Mouse (Mus musculus): ENCODE results near the gene Gm9774.

The Gm9774 gene

GRCm38 (mm10) chr3:92429323-92429722 lies at the start of gene Gm9774:
Gene Gm9774 (minus strand): TSS chr3:92429423.
- no peak for TF ChIP-seq GATA4 (IDR thresholded peaks at IDR 0.05; ENCODE audit: insufficient replicate concordance, low read length)

- no peak for TF ChIP-seq GATA4 (IDR thresholded peaks at IDR 0.05; ENCODE audit: insufficient replicate concordance, low read length)
Measured at GRCm38 (mm10) chr3:92470111-92470510, 40.9 kb upstream of the Gm9774 start.

- no peak for TF ChIP-seq GATA4 (IDR thresholded peaks at IDR 0.05; ENCODE audit: insufficient replicate concordance, low read length)
Measured at GRCm38 (mm10) chr3:92467424-92467823, 38.2 kb upstream of the Gm9774 start.

- TF ChIP-seq GATA4 (IDR thresholded peaks at IDR 0.05; ENCODE audit: insufficient replicate concordance, low read length) = no peak
Measured at GRCm38 (mm10) chr3:92466576-92466975, 37.4 kb upstream of the Gm9774 start.

GRCm38 (mm10) chr3:92458620-92459019 lies 29.4 kb upstream of the Gm9774 start, which contains the start of gene Sprr3:
Gene Sprr3 (minus strand): TSS chr3:92458720.
- no peak for TF ChIP-seq GATA4 (IDR thresholded peaks at IDR 0.05; ENCODE audit: insufficient replicate concordance, low read length)

GRCm38 (mm10) chr3:92455151-92455550 lies 25.9 kb upstream of the Gm9774 start:
- TF ChIP-seq GATA4 (IDR thresholded peaks at IDR 0.05; ENCODE audit: insufficient replicate concordance, low read length) = no peak

GRCm38 (mm10) chr3:92440177-92440576 lies 11.0 kb upstream of the Gm9774 start:
- no peak for TF ChIP-seq GATA4 (IDR thresholded peaks at IDR 0.05; ENCODE audit: insufficient replicate concordance, low read length)

- TF ChIP-seq GATA4 (IDR thresholded peaks at IDR 0.05; ENCODE audit: insufficient replicate concordance, low read length) = no peak
Measured at GRCm38 (mm10) chr3:92438689-92439088, 9.5 kb upstream of the Gm9774 start, which contains the start of gene Sprr1b. Gene Sprr1b (minus strand): TSS chr3:92438789.

- no peak for TF ChIP-seq GATA4 (IDR thresholded peaks at IDR 0.05; ENCODE audit: insufficient replicate concordance, low read length)
Measured at GRCm38 (mm10) chr3:92432282-92432681, 3.1 kb upstream of the Gm9774 start, which contains the start of gene Sprr2k. Gene Sprr2k (plus strand): TSS chr3:92432582.

GRCm38 (mm10) chr3:92417782-92418181 lies 11.4 kb downstream of the Gm9774 start, which contains the start of gene Sprr2j-ps:
Gene Sprr2j-ps (plus strand): TSS chr3:92418082.
- TF ChIP-seq GATA4 (IDR thresholded peaks at IDR 0.05; ENCODE audit: insufficient replicate concordance, low read length) = no peak

- no peak for TF ChIP-seq GATA4 (IDR thresholded peaks at IDR 0.05; ENCODE audit: insufficient replicate concordance, low read length)
Measured at GRCm38 (mm10) chr3:92407691-92408090, 21.5 kb downstream of the Gm9774 start, which contains the start of gene Sprr2i. Gene Sprr2i (plus strand): TSS chr3:92407991.

- TF ChIP-seq GATA4 (IDR thresholded peaks at IDR 0.05; ENCODE audit: insufficient replicate concordance, low read length) = no peak
Measured at GRCm38 (mm10) chr3:92394301-92394700, 34.9 kb downstream of the Gm9774 start.

- no peak for TF ChIP-seq GATA4 (IDR thresholded peaks at IDR 0.05; ENCODE audit: insufficient replicate concordance, low read length)
Measured at GRCm38 (mm10) chr3:92385385-92385784, 43.8 kb downstream of the Gm9774 start, which contains the start of gene Sprr2h. Gene Sprr2h (plus strand): TSS chr3:92385685.

All from liver, adult (tissue).